27 mouse cellular contexts compared by ENCODE assay signal in genomic region chr13:91917835-91918234, GRCm38 (mm10). TPM values are rescaled to one million over a fixed set of nuclear protein-coding genes. Genes with fewer than 3 reads are reported as not detected.
DNase-seq lines count a peak whose midpoint lies in the region; ATAC-seq and TF ChIP-seq lines count a peak whose summit lies in the region.
"Had no signal": no experiment of that assay in that cellular context is flagged by ENCODE, and none has a peak within 500 bp of the region (broad histone marks: within the 10 kb centered on the region; RNA-seq: fewer than 3 reads in every experiment).

No protein-coding gene starts in this region.

- no peak for ATAC-seq in lung, postnatal 0 days
- ATAC-seq in cerebellum, adult (ENCODE audit: insufficient number of reproducible peaks, low FRiP score, low TSS enrichment): no peak
- ATAC-seq: CD4-positive, CD25-positive, alpha-beta regulatory T cell, adult 4 months; forebrain, embryonic 15.5 days had no signal

- WGBS in lung, postnatal 0 days: 92% methylated on average over 2 of the region's 2 CpGs

- no peaks in the 10 kb centered on the region for H3K79me2 ChIP-seq in myocyte (ENCODE audit: control insufficient read depth, insufficient read depth)

- H3K4me2 ChIP-seq in lung, postnatal 0 days (replicated peaks; ENCODE audit: low read depth, low read length): no peak overlapping the region
- no peak overlapping the region for H3K4me2 ChIP-seq in myocyte (ENCODE audit: low read depth)
- H3K4me2 ChIP-seq: embryonic facial prominence, embryonic 13.5 days; forebrain, embryonic 12.5 days; forebrain, embryonic 15.5 days; heart, embryonic 13.5 days; hindbrain, embryonic 12.5 days; hindbrain, embryonic 15.5 days had no signal

- H3K27ac ChIP-seq in lung, postnatal 0 days (ENCODE audit: low read length): no peak overlapping the region
- H3K27ac ChIP-seq: embryonic facial prominence, embryonic 10.5 days; forebrain, embryonic 12.5 days; forebrain, embryonic 15.5 days; heart, adult 2 months; heart, embryonic 10.5 days; heart, embryonic 13.5 days; hindbrain, embryonic 12.5 days; hindbrain, embryonic 15.5 days had no signal

- no peak for DNase-seq in lung, postnatal 0 days (ENCODE audit: low spot score)
- no peak for DNase-seq in lung, postnatal 4 days
- DNase-seq in R1 (ENCODE audit: low read depth, low spot score): peak; percentile 5
- no peak for DNase-seq in neural tube, embryonic 10.5 days (ENCODE audit: extremely low spot score, low spot score)
- DNase-seq: adrenal gland, adult 2 months; adrenal gland, postnatal 14 days; cerebellum, adult 11-12 months; cerebellum, adult 8-10 months; cerebellum, postnatal 10 days; cerebellum, postnatal 36 days; embryo, embryonic 11 days; gastrocnemius, postnatal 25 days; heart, adult 2 months had no signal

- no peaks in the 10 kb centered on the region for H3K36me3 ChIP-seq in lung, postnatal 0 days (ENCODE audit: insufficient read depth, low read length)
- H3K36me3 ChIP-seq in myocyte (ENCODE audit: control insufficient read depth, insufficient read depth): no peaks in the 10 kb centered on the region
- H3K36me3 ChIP-seq: embryonic facial prominence, embryonic 10.5 days; embryonic facial prominence, embryonic 13.5 days; forebrain, embryonic 12.5 days; forebrain, embryonic 15.5 days; heart, embryonic 10.5 days; heart, embryonic 13.5 days; hindbrain, embryonic 12.5 days; hindbrain, embryonic 15.5 days had no signal

- no peaks in the 10 kb centered on the region for H3K27me3 ChIP-seq in lung, postnatal 0 days (replicated peaks; ENCODE audit: insufficient read depth, low read length)
- no peaks in the 10 kb centered on the region for H3K27me3 ChIP-seq in myocyte (ENCODE audit: control insufficient read depth, insufficient read depth, insufficient read length)
- H3K27me3 ChIP-seq: embryonic facial prominence, embryonic 13.5 days; forebrain, embryonic 12.5 days; forebrain, embryonic 15.5 days; heart, embryonic 13.5 days; hindbrain, embryonic 12.5 days; hindbrain, embryonic 15.5 days had no signal

- H3K9ac ChIP-seq in lung, postnatal 0 days (replicated peaks; ENCODE audit: low read depth): no peak overlapping the region
- H3K9ac ChIP-seq: embryonic facial prominence, embryonic 13.5 days; forebrain, embryonic 12.5 days; forebrain, embryonic 15.5 days; heart, embryonic 13.5 days; hindbrain, embryonic 12.5 days; hindbrain, embryonic 15.5 days had no signal

- no peak overlapping the region for H3ac ChIP-seq in myocyte (ENCODE audit: control insufficient read depth, insufficient read length)

- TF ChIP-seq EP300 in lung, postnatal 0 days (IDR thresholded peaks at IDR 0.05): no peak

- no peak overlapping the region for H3K4me3 ChIP-seq in lung, postnatal 0 days (ENCODE audit: low read depth, low read length)
- no peak overlapping the region for H3K4me3 ChIP-seq in myocyte
- H3K4me3 ChIP-seq: embryonic facial prominence, embryonic 10.5 days; embryonic facial prominence, embryonic 13.5 days; erythroblast, embryonic 14.5 days; forebrain, embryonic 12.5 days; forebrain, embryonic 15.5 days; heart, adult 2 months; heart, embryonic 10.5 days; heart, embryonic 13.5 days; hindbrain, embryonic 12.5 days; hindbrain, embryonic 15.5 days had no signal

- H3K9me3 ChIP-seq in lung, postnatal 0 days (ENCODE audit: low read length): no peaks in the 10 kb centered on the region
- H3K9me3 ChIP-seq: embryonic facial prominence, embryonic 10.5 days; embryonic facial prominence, embryonic 13.5 days; forebrain, embryonic 12.5 days; forebrain, embryonic 15.5 days; heart, embryonic 10.5 days; heart, embryonic 13.5 days; hindbrain, embryonic 12.5 days; hindbrain, embryonic 15.5 days had no signal

- no peak for TF ChIP-seq POLR2A in myocyte (IDR thresholded peaks at IDR 0.05; ENCODE audit: insufficient read length, low read depth)

- H3K4me1 ChIP-seq in lung, postnatal 0 days (ENCODE audit: insufficient read depth, low read depth, low read length): no peaks in the 10 kb centered on the region

- 0 out of 2 replicates have a peak, but pooled peaks have one; percentile 13 for TF ChIP-seq CTCF in lung, postnatal 0 days (IDR thresholded peaks at IDR 0.05)

TF ChIP-seq in myocyte, 11 proteins besides CTCF, POLR2A, EP300 and RAD21:
- TF ChIP-seq E2F4 (IDR thresholded peaks at IDR 0.05; ENCODE audit: insufficient read depth): no peak
- no peak for TF ChIP-seq POLR2AphosphoS2 (IDR thresholded peaks at IDR 0.05; ENCODE audit: insufficient read length, low read depth)
- no peak for TF ChIP-seq CEBPB (IDR thresholded peaks at IDR 0.05; ENCODE audit: insufficient read depth, poor library complexity, severe bottlenecking)
- no peak for TF ChIP-seq MAX (IDR thresholded peaks at IDR 0.05; ENCODE audit: low read depth)
- no peak for TF ChIP-seq TCF3 (IDR thresholded peaks at IDR 0.05; ENCODE audit: insufficient read length, low read depth)
- TF ChIP-seq TCF12 (IDR thresholded peaks at IDR 0.05; ENCODE audit: insufficient read depth, poor library complexity, severe bottlenecking): no peak
- TF ChIP-seq USF1 (IDR thresholded peaks at IDR 0.05; ENCODE audit: low read depth): no peak
- peak in 1 of 3 experiments; percentile 66 for TF ChIP-seq MYOG (IDR thresholded peaks at IDR 0.05; ENCODE audit: control insufficient read depth in 1 of 3, insufficient read depth in 1 of 3, insufficient read length in 2 of 3, low read depth in 2 of 3)
- peak in 2 of 3 experiments; percentile 35 to 60 for TF ChIP-seq MYOD1 (IDR thresholded peaks at IDR 0.05; ENCODE audit: control insufficient read depth in 1 of 3, insufficient read length in 2 of 3, low read depth in 2 of 3)
- no peak for TF ChIP-seq REST (IDR thresholded peaks at IDR 0.05; ENCODE audit: insufficient read depth, insufficient read length)
- TF ChIP-seq SRF (IDR thresholded peaks at IDR 0.05; ENCODE audit: control insufficient read depth, insufficient read length, low read depth): no peak

RNA-seq across cellular contexts. Expression of gene Ckmt2, which starts 41.1 kb away (rescaled TPM):
- 0.20 and 0.44 TPM in 2 replicates for polyA plus RNA-seq in lung, postnatal 0 days (2015; fragmentation: Nextera tagmentation; extraction: Ambion mirVana)
- 18.1 TPM for polyA plus RNA-seq in myocyte (2012; fragmentation: generic; extraction: Trizol)
- polyA plus RNA-seq: adrenal gland, adult 2 months; C2C12; CD4-positive, CD25-positive, alpha-beta regulatory T cell, adult 4 months; cortical plate, adult 2 months; embryonic facial prominence, embryonic 10.5 days; embryonic facial prominence, embryonic 13.5 days; erythroblast, embryonic 14.5 days; forebrain, embryonic 12.5 days; forebrain, embryonic 15.5 days; hindbrain, embryonic 12.5 days; hindbrain, embryonic 15.5 days had no signal

Comparison
In these comparisons a context has a peak if more than half of its experiments do, and no peak if none do; other contexts are left out.
1. RNA of gene Ckmt2, which starts 41.1 kb away (polyA plus RNA-seq): 18.1 TPM in myocyte (single experiment); 0.20 to 0.44 TPM in lung, postnatal 0 days; every median in the first group is over 10 times any median in the second.